Mouse (Mus musculus) adrenal gland (tissue): ENCODE data around the gene Rcc2.

Experiments
- intact Hi-C: fragments of 180-260 bp; cut with DNase I; formaldehyde crosslinking; loops from one replicate; pipeline ENCODE4 v1.15.1; 2025
- microRNA-seq, 2 experiments: library from miRNA; unstranded; fragments of <30 nt; microRNA quantifications; one replicate each; pipeline ENCODE4; 2019

The Rcc2 gene

GRCm38 (mm10) chr4:140743086-140743485, 42.7 kb downstream of the Rcc2 start:
- intact Hi-C loops: no loop called here

GRCm38 (mm10) chr4:140744654-140745053, 44.3 kb downstream of the Rcc2 start:
- intact Hi-C loops: loop anchor here (1.0 kb wide), 1 partner anchor 65 kb away; no protein-coding TSS in a partner anchor

- intact Hi-C loops: no loop called here
Measured at GRCm38 (mm10) chr4:140747978-140748377, 47.6 kb downstream of the Rcc2 start.

GRCm38 (mm10) chr4:140750328-140750727, 50.0 kb downstream of the Rcc2 start:
- intact Hi-C loops: no loop called here

- intact Hi-C loops: no loop called here
Measured at GRCm38 (mm10) chr4:140753366-140753765, 53.0 kb downstream of the Rcc2 start.

- intact Hi-C loops: no loop called here
Measured at GRCm38 (mm10) chr4:140755811-140756210, 55.5 kb downstream of the Rcc2 start.

GRCm38 (mm10) chr4:140761601-140762000, 61.3 kb downstream of the Rcc2 start:
- intact Hi-C loops: no loop called here

- intact Hi-C loops: no loop called here
Measured at GRCm38 (mm10) chr4:140763158-140763557, 62.8 kb downstream of the Rcc2 start.

GRCm38 (mm10) chr4:140765936-140766335, 65.6 kb downstream of the Rcc2 start:
- intact Hi-C loops: no loop called here

- intact Hi-C loops: no loop called here
Measured at GRCm38 (mm10) chr4:140768973-140769372, 68.6 kb downstream of the Rcc2 start.

- intact Hi-C loops: no loop called here
Measured at GRCm38 (mm10) chr4:140770433-140770832, 70.1 kb downstream of the Rcc2 start.

GRCm38 (mm10) chr4:140771091-140771490, 70.8 kb downstream of the Rcc2 start:
- intact Hi-C loops: no loop called here

Small RNA genes within 50 kb of the gene (microRNA-seq; reads per million reads assigned to microRNA genes)
- gene Gm23045: 0 reads per million in 2 experiments
- gene Gm25951: 0 reads per million in 2 experiments
